Comparison of ENCODE assay signal across 15 mouse cellular contexts in the genomic region with DNA sequence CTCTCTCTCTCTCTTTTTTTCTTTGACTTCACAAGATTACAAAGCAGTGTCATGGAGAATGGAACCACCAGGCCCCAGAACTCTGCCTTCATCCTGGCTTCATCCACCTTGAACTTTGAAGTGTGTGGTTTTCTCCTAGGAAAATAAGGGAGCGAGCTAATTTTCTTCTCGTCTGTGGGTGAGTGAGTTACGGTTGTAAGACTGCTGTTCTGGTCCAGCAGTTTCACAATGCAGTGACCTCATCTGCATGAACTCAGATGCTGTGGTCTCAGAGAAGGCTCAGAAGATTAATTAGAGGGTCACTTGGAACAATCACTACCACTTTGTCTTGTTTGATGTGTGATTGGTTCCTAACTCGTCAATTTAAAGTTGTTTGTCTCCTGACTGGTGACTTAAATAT.
"Had no signal": no experiment of that assay in that cellular context is flagged by ENCODE, and none has a peak within 500 bp of the region (broad histone marks: within the 10 kb centered on the region; RNA-seq: fewer than 3 reads in every experiment).

No protein-coding gene starts in this region.

- H3K27ac ChIP-seq: left cerebral cortex, adult 2 months; limb, embryonic 10.5 days; liver, embryonic 15.5 days; midbrain, embryonic 13.5 days; neural tube, embryonic 15.5 days; stomach, embryonic 15.5 days had no signal

- H3K9ac ChIP-seq: liver, embryonic 15.5 days; midbrain, embryonic 13.5 days; neural tube, embryonic 15.5 days; stomach, embryonic 15.5 days had no signal

- H3K4me3 ChIP-seq: left cerebral cortex, adult 2 months; limb, embryonic 10.5 days; liver, embryonic 15.5 days; midbrain, embryonic 13.5 days; myocyte; neural tube, embryonic 15.5 days; stomach, embryonic 15.5 days had no signal

- H3K9me3 ChIP-seq: limb, embryonic 10.5 days; liver, embryonic 15.5 days; midbrain, embryonic 13.5 days; neural tube, embryonic 15.5 days; stomach, embryonic 15.5 days had no signal

- ATAC-seq: intestine, embryonic 16.5 days; lung, postnatal 0 days; midbrain, embryonic 13.5 days had no signal

- H3K4me1 ChIP-seq: limb, embryonic 10.5 days; liver, embryonic 15.5 days; midbrain, embryonic 13.5 days; neural tube, embryonic 15.5 days; stomach, embryonic 15.5 days had no signal

- H3K4me2 ChIP-seq: liver, embryonic 11.5 days; liver, embryonic 15.5 days; midbrain, embryonic 13.5 days; neural tube, embryonic 15.5 days; stomach, embryonic 15.5 days had no signal

- DNase-seq: lung, adult 2 months; lung, postnatal 36 days; right cerebral cortex, postnatal 4 days; thymus, adult 2 months; thymus, postnatal 25 days had no signal

- H3K36me3 ChIP-seq: limb, embryonic 10.5 days; liver, embryonic 15.5 days; midbrain, embryonic 13.5 days; neural tube, embryonic 15.5 days; stomach, embryonic 15.5 days had no signal

- H3K27me3 ChIP-seq: liver, embryonic 15.5 days; midbrain, embryonic 13.5 days; neural tube, embryonic 15.5 days; stomach, embryonic 15.5 days had no signal
